In genomic region chr5:100462374-100462773, GRCm38 (mm10) we compare ENCODE assay signal across 25 mouse cellular contexts. TPM values are rescaled to one million over a fixed set of nuclear protein-coding genes. Genes with fewer than 3 reads are reported as not detected.
DNase-seq lines count a peak whose midpoint lies in the region; ATAC-seq and TF ChIP-seq lines count a peak whose summit lies in the region.
"Had no signal": no experiment of that assay in that cellular context is flagged by ENCODE, and none has a peak within 500 bp of the region (broad histone marks: within the 10 kb centered on the region; RNA-seq: fewer than 3 reads in every experiment).

No protein-coding gene starts in this region.

- WGBS in liver, embryonic 11.5 days = 88% methylated on average over 2 of the region's 2 CpGs
- 58% methylated on average over 2 of the region's 2 CpGs for WGBS in liver, embryonic 12.5 days (ENCODE audit: insufficient replicate concordance)
- 91% methylated on average over 2 of the region's 2 CpGs for WGBS in kidney, embryonic 16.5 days

- ATAC-seq in liver, embryonic 11.5 days (replicated peaks; ENCODE audit: low FRiP score) = peak; percentile 39; the same call in 1 of the 2 replicates
- ATAC-seq in liver, embryonic 12.5 days = no peak; the same call in 1 of the 2 replicates
- ATAC-seq in G1E (ENCODE audit: extremely low read depth, insufficient number of reproducible peaks, low FRiP score, poor library complexity, severe bottlenecking) = peak; percentile 83
- ATAC-seq in megakaryocyte progenitor cell, adult 5-6 weeks (replicated peaks; ENCODE audit: poor library complexity) = peak; percentile 39
- no peak for ATAC-seq in kidney, embryonic 16.5 days (ENCODE audit: low FRiP score, low TSS enrichment)
- ATAC-seq: forebrain, embryonic 15.5 days had no signal

- no peak overlapping the region for H3K27ac ChIP-seq in liver, embryonic 11.5 days (ENCODE audit: low read depth, low read length)
- no peak overlapping the region for H3K27ac ChIP-seq in liver, embryonic 12.5 days
- no peak overlapping the region for H3K27ac ChIP-seq in kidney, embryonic 16.5 days (ENCODE audit: low read length)
- H3K27ac ChIP-seq: embryonic facial prominence, embryonic 10.5 days; embryonic facial prominence, embryonic 13.5 days; forebrain, embryonic 12.5 days; forebrain, embryonic 15.5 days; heart, embryonic 13.5 days; hindbrain, embryonic 12.5 days; hindbrain, embryonic 15.5 days had no signal

- no peak overlapping the region for H3K4me2 ChIP-seq in liver, embryonic 11.5 days
- H3K4me2 ChIP-seq in liver, embryonic 12.5 days = no peak overlapping the region
- H3K4me2 ChIP-seq in kidney, embryonic 16.5 days (replicated peaks; ENCODE audit: low read depth, low read length) = no peak overlapping the region
- H3K4me2 ChIP-seq: embryonic facial prominence, embryonic 13.5 days; forebrain, embryonic 12.5 days; forebrain, embryonic 15.5 days; heart, embryonic 13.5 days; hindbrain, embryonic 12.5 days; hindbrain, embryonic 15.5 days had no signal

- no peak for DNase-seq in liver, embryonic 11.5 days (ENCODE audit: low spot score)
- DNase-seq in 416B (ENCODE audit: low read depth) = peak; percentile 32
- peak; percentile 63 for DNase-seq in G1E (ENCODE audit: low spot score)
- DNase-seq in layer of hippocampus, postnatal 25 days (ENCODE audit: extremely low spot score in 1 of 2, low spot score in 1 of 2) = no peak
- DNase-seq: adrenal gland, adult 2 months; adrenal gland, postnatal 14 days; cerebellum, adult 11-12 months; cerebellum, adult 8-10 months; cerebellum, postnatal 10 days; cerebellum, postnatal 36 days; embryo, embryonic 11 days; gastrocnemius, postnatal 10 days; gastrocnemius, postnatal 36 days; heart, postnatal 14 days had no signal

- H3K4me1 ChIP-seq in liver, embryonic 11.5 days (replicated peaks; ENCODE audit: control insufficient read depth, insufficient read depth, low read length) = no peaks in the 10 kb centered on the region; the same call in 1 of the 2 replicates
- peaks cover 34% of the 10 kb centered on the region for H3K4me1 ChIP-seq in liver, embryonic 12.5 days
- peaks cover 44% of the 10 kb centered on the region for H3K4me1 ChIP-seq in G1E (ENCODE audit: insufficient read depth, low read depth, low read length)
- H3K4me1 ChIP-seq in kidney, embryonic 16.5 days (ENCODE audit: insufficient read depth, low read length) = no peaks in the 10 kb centered on the region
- H3K4me1 ChIP-seq: embryonic facial prominence, embryonic 10.5 days; embryonic facial prominence, embryonic 13.5 days; forebrain, embryonic 12.5 days; forebrain, embryonic 15.5 days; heart, embryonic 13.5 days; hindbrain, embryonic 12.5 days; hindbrain, embryonic 15.5 days had no signal

- no peaks in the 10 kb centered on the region for H3K9me3 ChIP-seq in liver, embryonic 11.5 days (ENCODE audit: control insufficient read depth, low read length)
- H3K9me3 ChIP-seq in liver, embryonic 12.5 days (replicated peaks) = no peaks in the 10 kb centered on the region
- no peaks in the 10 kb centered on the region for H3K9me3 ChIP-seq in G1E (replicated peaks)
- H3K9me3 ChIP-seq in kidney, embryonic 16.5 days (ENCODE audit: low read length) = no peaks in the 10 kb centered on the region
- H3K9me3 ChIP-seq: embryonic facial prominence, embryonic 10.5 days; embryonic facial prominence, embryonic 13.5 days; forebrain, embryonic 12.5 days; forebrain, embryonic 15.5 days; hindbrain, embryonic 12.5 days; hindbrain, embryonic 15.5 days had no signal

- H3K4me3 ChIP-seq in liver, embryonic 11.5 days (ENCODE audit: low read depth, low read length) = no peak overlapping the region
- H3K4me3 ChIP-seq in liver, embryonic 12.5 days = no peak overlapping the region
- H3K4me3 ChIP-seq in G1E (ENCODE audit: low read depth, low read length) = no peak overlapping the region; the same call in 1 of the 2 replicates
- no peak overlapping the region for H3K4me3 ChIP-seq in kidney, embryonic 16.5 days (ENCODE audit: low read length)
- H3K4me3 ChIP-seq: embryonic facial prominence, embryonic 10.5 days; embryonic facial prominence, embryonic 13.5 days; erythroblast, embryonic 14.5 days; forebrain, embryonic 12.5 days; forebrain, embryonic 15.5 days; heart, embryonic 13.5 days; hindbrain, embryonic 12.5 days; hindbrain, embryonic 15.5 days had no signal

- H3K27me3 ChIP-seq in liver, embryonic 11.5 days (replicated peaks; ENCODE audit: control insufficient read depth, insufficient read depth, low read length) = no peaks in the 10 kb centered on the region
- no peaks in the 10 kb centered on the region for H3K27me3 ChIP-seq in liver, embryonic 12.5 days (replicated peaks)
- no peaks in the 10 kb centered on the region for H3K27me3 ChIP-seq in G1E (ENCODE audit: insufficient read depth, low read length)
- H3K27me3 ChIP-seq in kidney, embryonic 16.5 days (ENCODE audit: insufficient read depth, low read length) = no peaks in the 10 kb centered on the region
- H3K27me3 ChIP-seq: embryonic facial prominence, embryonic 13.5 days; forebrain, embryonic 12.5 days; forebrain, embryonic 15.5 days; heart, embryonic 13.5 days; hindbrain, embryonic 12.5 days; hindbrain, embryonic 15.5 days had no signal

- H3K36me3 ChIP-seq in liver, embryonic 11.5 days (ENCODE audit: control insufficient read depth, insufficient read depth, low read length) = peaks cover 24% of the 10 kb centered on the region
- H3K36me3 ChIP-seq in liver, embryonic 12.5 days = peaks cover 85% of the 10 kb centered on the region
- peaks cover 83% of the 10 kb centered on the region for H3K36me3 ChIP-seq in G1E (replicated peaks)
- peaks cover 27% of the 10 kb centered on the region for H3K36me3 ChIP-seq in kidney, embryonic 16.5 days (ENCODE audit: insufficient read depth, low read length)

- H3K9ac ChIP-seq in liver, embryonic 11.5 days (ENCODE audit: low read depth, low read length) = no peak overlapping the region
- H3K9ac ChIP-seq in liver, embryonic 12.5 days = no peak overlapping the region
- H3K9ac ChIP-seq in kidney, embryonic 16.5 days (replicated peaks; ENCODE audit: low read length) = no peak overlapping the region
- H3K9ac ChIP-seq: embryonic facial prominence, embryonic 13.5 days; forebrain, embryonic 12.5 days; forebrain, embryonic 15.5 days; heart, embryonic 13.5 days; hindbrain, embryonic 12.5 days; hindbrain, embryonic 15.5 days had no signal

- TF ChIP-seq CTCF in G1E (IDR thresholded peaks at IDR 0.05; ENCODE audit: low read depth, low read length) = no peak

RNA-seq across cellular contexts. Expression of gene Lin54, which starts 38.1 kb away (rescaled TPM):
- 16.2 and 17.3 TPM in 2 replicates for polyA plus RNA-seq in liver, embryonic 11.5 days (2014; fragmentation: Nextera tagmentation; extraction: Ambion mirVana)
- polyA plus RNA-seq in liver, embryonic 12.5 days (2016; fragmentation: Nextera tagmentation; extraction: Ambion mirVana) = 15.0 and 16.5 TPM in 2 replicates
- total RNA-seq in G1E (2014; fragmentation: Nextera tagmentation) (75.2 and 76.0 TPM in 2 replicates), G1E (2017) (79.3 and 80.4 TPM in 2 replicates)
- 2.2 and 2.7 TPM in 2 replicates for polyA plus RNA-seq in G1E (2012)
- total RNA-seq in megakaryocyte progenitor cell, adult 5-6 weeks (2015) = 25.5 and 31.1 TPM in 2 replicates
- 30.1 and 44.3 TPM in 2 replicates for total RNA-seq in megakaryocyte progenitor cell, adult 5-6 weeks (2017)
- 10 to 100 TPM; 14.5 to 16.0 TPM for total RNA-seq in layer of hippocampus, postnatal 25 days (2021)
- polyA plus RNA-seq in kidney, embryonic 16.5 days (2015; fragmentation: Nextera tagmentation; extraction: Ambion mirVana) = 11.2 and 12.1 TPM in 2 replicates

RNA-seq across cellular contexts. Expression of gene Sec31a, which starts 46.3 kb away (rescaled TPM):
- 125 and 131 TPM in 2 replicates for polyA plus RNA-seq in liver, embryonic 11.5 days (2014; fragmentation: Nextera tagmentation; extraction: Ambion mirVana)
- polyA plus RNA-seq in liver, embryonic 12.5 days (2016; fragmentation: Nextera tagmentation; extraction: Ambion mirVana) = 65.0 and 67.0 TPM in 2 replicates
- total RNA-seq in G1E (2014; fragmentation: Nextera tagmentation) (173 and 224 TPM in 2 replicates), G1E (2017) (69.5 and 71.0 TPM in 2 replicates)
- 132 and 146 TPM in 2 replicates for polyA plus RNA-seq in G1E (2012)
- 158 and 166 TPM in 2 replicates for total RNA-seq in megakaryocyte progenitor cell, adult 5-6 weeks (2015)
- total RNA-seq in megakaryocyte progenitor cell, adult 5-6 weeks (2017) = 125 and 137 TPM in 2 replicates
- 100 to 1,000 TPM; 104 to 116 TPM for total RNA-seq in layer of hippocampus, postnatal 25 days (2021)
- polyA plus RNA-seq in kidney, embryonic 16.5 days (2015; fragmentation: Nextera tagmentation; extraction: Ambion mirVana) = 174 and 191 TPM in 2 replicates

RNA-seq across cellular contexts. Expression of gene Cops4, which starts 55.7 kb away (rescaled TPM):
- polyA plus RNA-seq in liver, embryonic 11.5 days (2014; fragmentation: Nextera tagmentation; extraction: Ambion mirVana) = 166 and 176 TPM in 2 replicates
- 108 and 114 TPM in 2 replicates for polyA plus RNA-seq in liver, embryonic 12.5 days (2016; fragmentation: Nextera tagmentation; extraction: Ambion mirVana)
- 76.7 and 84.4 TPM in 2 replicates for total RNA-seq in G1E (2014; fragmentation: Nextera tagmentation)
- 120 and 129 TPM in 2 replicates for total RNA-seq in G1E (2017)
- 4.9 and 11.9 TPM in 2 replicates for polyA plus RNA-seq in G1E (2012)
- 87.1 and 98.6 TPM in 2 replicates for total RNA-seq in megakaryocyte progenitor cell, adult 5-6 weeks (2015)
- 137 and 159 TPM in 2 replicates for total RNA-seq in megakaryocyte progenitor cell, adult 5-6 weeks (2017)
- total RNA-seq in layer of hippocampus, postnatal 25 days (2021) = 10 to 100 TPM; 79.0 to 84.4 TPM
- polyA plus RNA-seq in kidney, embryonic 16.5 days (2015; fragmentation: Nextera tagmentation; extraction: Ambion mirVana) = 191 and 193 TPM in 2 replicates

Comparison
In these comparisons a context has a peak if more than half of its experiments do, and no peak if none do; other contexts are left out.
1. ATAC-seq: peak in liver, embryonic 11.5 days (single experiment), G1E (single experiment) and megakaryocyte progenitor cell, adult 5-6 weeks (single experiment); none in liver, embryonic 12.5 days (single experiment) and kidney, embryonic 16.5 days (single experiment).
2. DNase-seq: peak in 416B (single experiment) and G1E (single experiment); none in liver, embryonic 11.5 days (single experiment) and layer of hippocampus, postnatal 25 days (0 of 2).